Mouse (Mus musculus) mesoderm, embryonic 11.5 days (tissue): ENCODE data around the gene Acbd4.
A peak's percentile ranks its signal among the peaks of the same experiment; 100 is the strongest.

ENCODE experiments used
- DNase-seq: peaks from one replicate; pipeline ENCODE4 v3.0.0-alpha.2; 2012; ENCODE audit warnings: low read depth, low spot score

The Acbd4 gene

GRCm38 (mm10) chr11:103101481-103101865 is at the start of gene Acbd4, which contains the start of gene Plcd3:
Acbd4 (plus strand) TSS chr11:103101682.
Plcd3 (minus strand) TSS chr11:103101658.
- DNase-seq, result peak; percentile 66

GRCm38 (mm10) chr11:103052078-103052477 is 49.4 kb upstream of the Acbd4 start:
- no peak for DNase-seq

GRCm38 (mm10) chr11:103053191-103054076 is 48.0 kb upstream of the Acbd4 start:
- no peak for DNase-seq

GRCm38 (mm10) chr11:103054798-103055197 is 46.7 kb upstream of the Acbd4 start:
- DNase-seq, result peak; percentile 82

GRCm38 (mm10) chr11:103056636-103057035 is 44.8 kb upstream of the Acbd4 start:
- no peak for DNase-seq

- DNase-seq, result no peak
These were observed 42.9 kb upstream of the Acbd4 start for GRCm38 (mm10) chr11:103058499-103059085.

GRCm38 (mm10) chr11:103066191-103067050 is 35.1 kb upstream of the Acbd4 start:
- DNase-seq, result no peak

- DNase-seq, result no peak
These were observed 34.5 kb upstream of the Acbd4 start for GRCm38 (mm10) chr11:103067051-103067361.

GRCm38 (mm10) chr11:103067457-103068001 is 34.0 kb upstream of the Acbd4 start:
- DNase-seq, result no peak

GRCm38 (mm10) chr11:103068272-103068671 is 33.2 kb upstream of the Acbd4 start:
- no peak for DNase-seq

- DNase-seq, result no peak
These were observed 32.6 kb upstream of the Acbd4 start for GRCm38 (mm10) chr11:103068884-103069283.

GRCm38 (mm10) chr11:103069731-103070130 is 31.8 kb upstream of the Acbd4 start:
- DNase-seq, result no peak

GRCm38 (mm10) chr11:103070322-103070880 is 31.1 kb upstream of the Acbd4 start:
- DNase-seq, result no peak

- no peak for DNase-seq
These were observed 27.8 kb upstream of the Acbd4 start for GRCm38 (mm10) chr11:103073671-103074070.

- DNase-seq, result no peak
These were observed 27.3 kb upstream of the Acbd4 start for GRCm38 (mm10) chr11:103074121-103074650.

- DNase-seq, result no peak
These were observed 26.6 kb upstream of the Acbd4 start for GRCm38 (mm10) chr11:103074796-103075323.

- no peak for DNase-seq
These were observed 25.5 kb upstream of the Acbd4 start for GRCm38 (mm10) chr11:103076010-103076409.

GRCm38 (mm10) chr11:103076581-103076980 is 24.9 kb upstream of the Acbd4 start:
- no peak for DNase-seq

GRCm38 (mm10) chr11:103078131-103078530 is 23.4 kb upstream of the Acbd4 start:
- no peak for DNase-seq

GRCm38 (mm10) chr11:103080323-103081091 is 21.0 kb upstream of the Acbd4 start:
- DNase-seq, result peak; percentile 47
